Mouse (Mus musculus) liver, embryonic 11.5 days (tissue): Measurements from ENCODE around the gene Tex45. TPM values are rescaled to one million over a fixed set of nuclear protein-coding genes. Genes with fewer than 3 reads are reported as not detected.
A peak's percentile ranks its signal among the peaks of the same experiment; 100 is the strongest.

Experiments
- ATAC-seq: fragments of 200-750 bp; cut with Nextera tagmentation; replicated peaks from 2 replicates; pipeline ENCODE4 v1.8.0; 2017; ENCODE audit warnings: moderate number of reproducible peaks, mild to moderate bottlenecking, moderate TSS enrichment, moderate library complexity; ENCODE audit not compliant: low FRiP score
- DNase-seq: peaks from one replicate; pipeline ENCODE4 v3.0.0-alpha.2; 2017; ENCODE audit warnings: low spot score
- H3K27ac ChIP-seq: fragments of 300-500 bp; sonication (generic); 2 replicates; pipeline ENCODE4 v1.5.1; 2014; ENCODE audit warnings: mild to moderate bottlenecking, low read depth, low read length, control low read depth
- H3K27me3 ChIP-seq: fragments of 300-500 bp; sonication (generic); replicated peaks from 2 replicates; pipeline ENCODE4 v1.6.1; 2014; ENCODE audit warnings: low read length, mixed read lengths; ENCODE audit not compliant: control insufficient read depth, insufficient read depth
- H3K36me3 ChIP-seq: fragments of 300-500 bp; sonication (generic); 2 replicates; pipeline ENCODE4 v1.6.1; 2014; ENCODE audit warnings: mild to moderate bottlenecking, low read length, moderate library complexity, mixed read lengths; ENCODE audit not compliant: control insufficient read depth, insufficient read depth
- H3K4me1 ChIP-seq: fragments of 300-500 bp; sonication (generic); replicated peaks from 2 replicates; pipeline ENCODE4 v1.6.1; 2014; ENCODE audit warnings: low read length, mixed read lengths; ENCODE audit not compliant: control insufficient read depth, insufficient read depth
- H3K4me2 ChIP-seq: fragments of 300-500 bp; sonication (generic); 2 replicates; pipeline ENCODE4 v1.6.1; 2014; ENCODE audit warnings: mild to moderate bottlenecking, control low read depth, moderate library complexity
- H3K4me3 ChIP-seq: fragments of 300-500 bp; sonication (generic); 2 replicates; pipeline ENCODE4 v1.5.1; 2014; ENCODE audit warnings: low read depth, low read length, control low read depth
- H3K9ac ChIP-seq: fragments of 300-500 bp; sonication (generic); 2 replicates; pipeline ENCODE4 v1.6.1; 2014; ENCODE audit warnings: low read depth, low read length, control low read depth
- H3K9me3 ChIP-seq: fragments of 300-500 bp; sonication (generic); 2 replicates; pipeline ENCODE4 v1.6.1; 2016; ENCODE audit warnings: low read length, inconsistent platforms, mixed read lengths; ENCODE audit not compliant: control insufficient read depth
- WGBS: fragments of 180-500 bp; shearing (Covaris S2); extraction: QIAGEN DNeasy Blood & Tissue Kit; methylation state at CpG from one replicate; pipeline ENCODE4 v1.1.7; 2014; 5-methylcytosine and 5-hydroxymethylcytosine counted together
- polyA plus RNA-seq: library from polyadenylated mRNA; unstranded; fragments of >200 nt; fragmentation: Nextera tagmentation; extraction: Ambion mirVana; gene quantifications from 2 replicates; pipeline ENCODE4 v1.2.1, GENCODE M21; 2014

Gene Tex45
- polyA plus RNA-seq, 1 experiment from 2014 or later: not detected

GRCm38 (mm10) chr8:3449226-3449625 is 21.4 kb upstream of the Tex45 start:
- Histone ChIP-seq H3K27ac (no peak overlapping the region), H3K9me3 (no peaks in the 10 kb centered on the region), H3K4me2 (no peak overlapping the region), H3K4me3 (no peak overlapping the region), H3K9ac (no peak overlapping the region), H3K4me1 (no peaks in the 10 kb centered on the region), H3K36me3 (peaks cover 22% of the 10 kb centered on the region), H3K27me3 (no peaks in the 10 kb centered on the region)
- DNase-seq: no peak
- no peak for ATAC-seq
- 75% methylated on average over 2 of the region's 2 CpGs for WGBS

- no peak overlapping the region for H3K9ac ChIP-seq
- no peaks in the 10 kb centered on the region for H3K9me3 ChIP-seq
- no peak for DNase-seq
- H3K27ac ChIP-seq: no peak overlapping the region
- 35% methylated on average over 5 of the region's 5 CpGs for WGBS
- no peak overlapping the region for H3K4me3 ChIP-seq
- H3K4me2 ChIP-seq: no peak overlapping the region
- peaks cover 29% of the 10 kb centered on the region for H3K36me3 ChIP-seq
- H3K4me1 ChIP-seq: no peaks in the 10 kb centered on the region
- H3K27me3 ChIP-seq: no peaks in the 10 kb centered on the region
- ATAC-seq: peak; percentile 71
Observed at GRCm38 (mm10) chr8:3450670-3451069, 20.0 kb upstream of the Tex45 start.

GRCm38 (mm10) chr8:3451992-3452391 is 18.7 kb upstream of the Tex45 start:
- Histone ChIP-seq H3K9me3 (no peaks in the 10 kb centered on the region), H3K4me1 (no peaks in the 10 kb centered on the region), H3K36me3 (peaks cover 31% of the 10 kb centered on the region), H3K27ac (no peak overlapping the region), H3K4me3 (no peak overlapping the region), H3K9ac (no peak overlapping the region), H3K4me2 (no peak overlapping the region), H3K27me3 (no peaks in the 10 kb centered on the region)
- no peak for DNase-seq
- ATAC-seq: no peak
- 96% methylated on average over 25 of the region's 25 CpGs for WGBS

GRCm38 (mm10) chr8:3463248-3463647 is 7.4 kb upstream of the Tex45 start:
- no peak overlapping the region for H3K4me3 ChIP-seq
- ATAC-seq (no peak), DNase-seq (no peak)
- H3K4me1 ChIP-seq: no peaks in the 10 kb centered on the region
- peaks cover 4% of the 10 kb centered on the region; the same call in 1 of the 2 replicates for H3K36me3 ChIP-seq
- no peak overlapping the region for H3K9ac ChIP-seq
- H3K9me3 ChIP-seq: no peaks in the 10 kb centered on the region
- 80% methylated on average over 2 of the region's 2 CpGs for WGBS
- no peak overlapping the region for H3K27ac ChIP-seq
- H3K4me2 ChIP-seq: no peak overlapping the region
- no peaks in the 10 kb centered on the region for H3K27me3 ChIP-seq

GRCm38 (mm10) chr8:3464309-3464708 is 6.4 kb upstream of the Tex45 start:
- no peak overlapping the region for H3K27ac ChIP-seq
- ATAC-seq (no peak), DNase-seq (no peak)
- H3K4me1 ChIP-seq: no peaks in the 10 kb centered on the region
- no peak overlapping the region for H3K4me3 ChIP-seq
- 56% methylated on average over 5 of the region's 5 CpGs for WGBS
- no peaks in the 10 kb centered on the region for H3K9me3 ChIP-seq
- no peaks in the 10 kb centered on the region for H3K27me3 ChIP-seq
- no peak overlapping the region for H3K4me2 ChIP-seq
- H3K36me3 ChIP-seq: no peaks in the 10 kb centered on the region
- no peak overlapping the region for H3K9ac ChIP-seq

GRCm38 (mm10) chr8:3467006-3467885 is 3.4 kb upstream of the Tex45 start, which contains the start of gene Pex11g:
Gene Pex11g (minus strand): TSS chr8:3467680.
- ATAC-seq: peak; percentile 92
- H3K27ac ChIP-seq: no peak within 1 kb of the TSS
- WGBS: 5% methylated on average over 32 of the region's 32 CpGs

GRCm38 (mm10) chr8:3467886-3468545 is 2.6 kb upstream of the Tex45 start:
- no peaks in the 10 kb centered on the region for H3K9me3 ChIP-seq
- peak overlapping the region; percentile 51 for H3K4me3 ChIP-seq
- WGBS: 55% methylated on average over 9 of the region's 9 CpGs
- H3K4me1 ChIP-seq: no peaks in the 10 kb centered on the region
- peak overlapping the region; percentile 69 for H3K9ac ChIP-seq
- peak overlapping the region; percentile 69 for H3K4me2 ChIP-seq
- no peak overlapping the region for H3K27ac ChIP-seq
- no peaks in the 10 kb centered on the region for H3K36me3 ChIP-seq
- H3K27me3 ChIP-seq: no peaks in the 10 kb centered on the region
- DNase-seq (no peak), ATAC-seq (no peak)

More at GRCm38 (mm10) chr8:3467006-3467885, 3.4 kb upstream of the Tex45 start, which contains the start of gene Pex11g:
- H3K36me3 ChIP-seq: no peaks in the 10 kb centered on the region
- peak within 1 kb of the TSS; percentile 69 for H3K9ac ChIP-seq
- no peaks in the 10 kb centered on the region for H3K4me1 ChIP-seq
- H3K4me2 ChIP-seq: peak within 1 kb of the TSS; percentile 69
- no peaks in the 10 kb centered on the region for H3K27me3 ChIP-seq
- peak; percentile 97 for DNase-seq
- H3K9me3 ChIP-seq: no peaks in the 10 kb centered on the region
- H3K4me3 ChIP-seq: peak within 1 kb of the TSS; percentile 51

GRCm38 (mm10) chr8:3468838-3469237 is 1.8 kb upstream of the Tex45 start:
- WGBS: 68% methylated on average over 1 of the region's 1 CpGs
- H3K9ac ChIP-seq: no peak overlapping the region
- no peak for ATAC-seq
- H3K36me3 ChIP-seq: no peaks in the 10 kb centered on the region
- no peak overlapping the region for H3K27ac ChIP-seq
- DNase-seq: no peak
- H3K4me1 ChIP-seq: no peaks in the 10 kb centered on the region
- no peak overlapping the region for H3K4me3 ChIP-seq
- no peaks in the 10 kb centered on the region for H3K27me3 ChIP-seq
- no peak overlapping the region for H3K4me2 ChIP-seq
- no peaks in the 10 kb centered on the region for H3K9me3 ChIP-seq
